Comparison of ENCODE assay signal across 12 mouse cellular contexts in genomic region chr12:98409580-98409979, GRCm38 (mm10).
DNase-seq lines count a peak whose midpoint lies in the region; ATAC-seq and TF ChIP-seq lines count a peak whose summit lies in the region.
"Had no signal": no experiment of that assay in that cellular context is flagged by ENCODE, and none has a peak within 500 bp of the region (broad histone marks: within the 10 kb centered on the region; RNA-seq: fewer than 3 reads in every experiment).

No protein-coding gene starts in this region.

- peak; percentile 38; the same call in 1 of the 2 replicates for TF ChIP-seq CTCF in kidney, postnatal 0 days (IDR thresholded peaks at IDR 0.05; ENCODE audit: low read depth)

- ATAC-seq in kidney, postnatal 0 days (replicated peaks; ENCODE audit: low FRiP score, low read depth), result no peak
- no peak for ATAC-seq in liver, embryonic 11.5 days (replicated peaks; ENCODE audit: low FRiP score)

- no peak overlapping the region for H3K27ac ChIP-seq in kidney, postnatal 0 days
- H3K27ac ChIP-seq in liver, embryonic 11.5 days (ENCODE audit: low read depth, low read length), result no peak overlapping the region
- H3K27ac ChIP-seq: hindbrain, embryonic 14.5 days had no signal

- WGBS in kidney, postnatal 0 days, result 47% methylated on average over 2 of the region's 2 CpGs
- 64% methylated on average over 2 of the region's 2 CpGs for WGBS in liver, embryonic 11.5 days

- no peaks in the 10 kb centered on the region for H3K9me3 ChIP-seq in kidney, postnatal 0 days (replicated peaks; ENCODE audit: low read length)
- no peaks in the 10 kb centered on the region for H3K9me3 ChIP-seq in liver, embryonic 11.5 days (ENCODE audit: control insufficient read depth, low read length)
- H3K9me3 ChIP-seq: G1E had no signal

- no peak overlapping the region for H3K9ac ChIP-seq in kidney, postnatal 0 days (ENCODE audit: low read depth, low read length)
- no peak overlapping the region for H3K9ac ChIP-seq in liver, embryonic 11.5 days (ENCODE audit: low read depth, low read length)
- H3K9ac ChIP-seq: hindbrain, embryonic 14.5 days had no signal

- no peaks in the 10 kb centered on the region for H3K36me3 ChIP-seq in kidney, postnatal 0 days (ENCODE audit: insufficient read depth, low read length)
- H3K36me3 ChIP-seq in liver, embryonic 11.5 days (ENCODE audit: control insufficient read depth, insufficient read depth, low read length), result no peaks in the 10 kb centered on the region
- H3K36me3 ChIP-seq: G1E had no signal

- no peak overlapping the region for H3K4me2 ChIP-seq in kidney, postnatal 0 days (ENCODE audit: low read length)
- H3K4me2 ChIP-seq in liver, embryonic 11.5 days, result no peak overlapping the region
- H3K4me2 ChIP-seq: heart, embryonic 11.5 days; hindbrain, embryonic 14.5 days had no signal

- no peak overlapping the region for H3K4me3 ChIP-seq in kidney, postnatal 0 days (replicated peaks; ENCODE audit: low read depth, low read length)
- H3K4me3 ChIP-seq in liver, embryonic 11.5 days (ENCODE audit: low read depth, low read length), result no peak overlapping the region

- peak; percentile 31 for DNase-seq in kidney, postnatal 0 days (ENCODE audit: low spot score)
- no peak for DNase-seq in kidney, postnatal 36 days
- DNase-seq in 3134 (ENCODE audit: extremely low read depth, insufficient read length, low spot score) (peak; percentile 6), A20 (ENCODE audit: low read depth, low spot score) (peak; percentile 14)
- DNase-seq in frontal cortex, postnatal 36 days (ENCODE audit: low spot score in 2 of 2), result peak; percentile 3 to 23
- DNase-seq in liver, embryonic 11.5 days (ENCODE audit: low spot score), result no peak
- DNase-seq in ovary, postnatal 36 days (ENCODE audit: low spot score), result no peak
- DNase-seq: kidney, postnatal 10 days; lung, postnatal 14 days had no signal

- H3K4me1 ChIP-seq in kidney, postnatal 0 days (replicated peaks; ENCODE audit: insufficient read depth, low read length), result no peaks in the 10 kb centered on the region
- H3K4me1 ChIP-seq in liver, embryonic 11.5 days (replicated peaks; ENCODE audit: control insufficient read depth, insufficient read depth, low read length), result no peaks in the 10 kb centered on the region

- no peaks in the 10 kb centered on the region for H3K27me3 ChIP-seq in kidney, postnatal 0 days (ENCODE audit: insufficient read depth, low read length)
- no peaks in the 10 kb centered on the region for H3K27me3 ChIP-seq in liver, embryonic 11.5 days (replicated peaks; ENCODE audit: control insufficient read depth, insufficient read depth, low read length)

Comparison
In these comparisons a context has a peak if more than half of its experiments do, and no peak if none do; other contexts are left out.
1. DNase-seq: peak in kidney, postnatal 0 days (single experiment), 3134 (single experiment), A20 (single experiment) and frontal cortex, postnatal 36 days (2 of 2); none in kidney, postnatal 36 days (0 of 2), liver, embryonic 11.5 days (single experiment) and ovary, postnatal 36 days (single experiment).